Mouse (Mus musculus) heart, postnatal 14 days (tissue): Measurements from ENCODE around the gene Ctss. TPM values are rescaled to one million over a fixed set of nuclear protein-coding genes. Genes with fewer than 3 reads are reported as not detected.
"Not testable (repeated sequence)": the region's sequence is repeated elsewhere in the genome, so short reads cannot be mapped to it uniquely, and the experiment has no call there.

Experiments used
- DNase-seq, 2 experiments: peaks; one replicate each; pipeline ENCODE4 v3.0.0; 2021 to 2022
- intact Hi-C: fragments of 180-260 bp; cut with DNase I; formaldehyde crosslinking; loops from one replicate; pipeline ENCODE4 v1.15.1; 2025
- total RNA-seq, 2 experiments: library from RNA; stranded (reverse); gene quantifications; 2 replicates each; pipeline ENCODE4 v1.2.3; 2021

Gene Ctss
- total RNA-seq, 2 experiments from 2014 or later = 11.6 to 12.7 TPM

- DNase-seq = no peak
- intact Hi-C loops = no loop called here
Observed at GRCm38 (mm10) chr3:95529814-95530213, 3.2 kb downstream of the Ctss start.

GRCm38 (mm10) chr3:95531025-95531424 is 4.4 kb downstream of the Ctss start:
- DNase-seq = no peak
- intact Hi-C loops = no loop called here

GRCm38 (mm10) chr3:95533364-95533763 is 6.8 kb downstream of the Ctss start:
- intact Hi-C loops = no loop called here

GRCm38 (mm10) chr3:95534927-95535326 is 8.3 kb downstream of the Ctss start:
- DNase-seq = no peak
- intact Hi-C loops = no loop called here

More at GRCm38 (mm10) chr3:95533364-95533763, 6.8 kb downstream of the Ctss start:
- no peak for DNase-seq

GRCm38 (mm10) chr3:95538936-95539335 is 12.3 kb downstream of the Ctss start:
- intact Hi-C loops = no loop called here
- no peak for DNase-seq

- intact Hi-C loops = no loop called here
- DNase-seq = no peak
Observed at GRCm38 (mm10) chr3:95539837-95540236, 13.3 kb downstream of the Ctss start.

- intact Hi-C loops, DNase-seq: not testable (repeated sequence)
Observed at GRCm38 (mm10) chr3:95541186-95541585, 14.6 kb downstream of the Ctss start.

GRCm38 (mm10) chr3:95542171-95542570 is 15.6 kb downstream of the Ctss start:
- intact Hi-C loops = no loop called here
- DNase-seq = no peak

- intact Hi-C loops = no loop called here
- DNase-seq = no peak
Observed at GRCm38 (mm10) chr3:95542981-95543380, 16.4 kb downstream of the Ctss start.

GRCm38 (mm10) chr3:95550176-95550575 is 23.6 kb downstream of the Ctss start:
- intact Hi-C loops = no loop called here
- no peak for DNase-seq

- intact Hi-C loops = no loop called here
- DNase-seq = no peak
Observed at GRCm38 (mm10) chr3:95553986-95554385, 27.4 kb downstream of the Ctss start.

- intact Hi-C loops = no loop called here
- DNase-seq = no peak
Observed at GRCm38 (mm10) chr3:95559437-95559836, 32.9 kb downstream of the Ctss start, which contains the start of gene Hormad1. TSS of gene Hormad1 (plus strand) at chr3:95559677.

GRCm38 (mm10) chr3:95560738-95561137 is 34.2 kb downstream of the Ctss start:
- intact Hi-C loops = no loop called here
- no peak for DNase-seq

GRCm38 (mm10) chr3:95561826-95562225 is 35.2 kb downstream of the Ctss start:
- intact Hi-C loops = no loop called here
- no peak for DNase-seq

- intact Hi-C loops = no loop called here
- DNase-seq = no peak
Observed at GRCm38 (mm10) chr3:95569585-95569984, 43.0 kb downstream of the Ctss start.

- intact Hi-C loops = no loop called here
- DNase-seq = no peak
Observed at GRCm38 (mm10) chr3:95587754-95588603, 61.4 kb downstream of the Ctss start.

GRCm38 (mm10) chr3:95588604-95589086 is 62.1 kb downstream of the Ctss start, which contains the start of gene Golph3l:
TSS of gene Golph3l (plus strand) at chr3:95588934.
- DNase-seq = peak; percentile 89 to 93

GRCm38 (mm10) chr3:95598734-95599133 is 72.1 kb downstream of the Ctss start:
- intact Hi-C loops = no loop called here
- no peak for DNase-seq

More at GRCm38 (mm10) chr3:95588604-95589086, 62.1 kb downstream of the Ctss start, which contains the start of gene Golph3l:
- intact Hi-C loops = no loop called here

GRCm38 (mm10) chr3:95601287-95601686 is 74.7 kb downstream of the Ctss start:
- no peak for DNase-seq
- intact Hi-C loops = no loop called here
